Mouse (Mus musculus): ENCODE data around the gene Gnpat. TPM values are rescaled to one million over a fixed set of nuclear protein-coding genes. Genes with fewer than 3 reads are reported as not detected.
A peak's percentile ranks its signal among the peaks of the same experiment; 100 is the strongest.

The Gnpat gene
- 75.2 and 85.6 TPM in 2 replicates for polyA plus RNA-seq (2014; fragmentation: Nextera tagmentation; extraction: Ambion mirVana)

GRCm38 (mm10) chr8:124862321-124863162 lies at the start of gene Gnpat, which contains the start of gene 2810004N23Rik:
Gene Gnpat (plus strand): TSS chr8:124863033.
Gene 2810004N23Rik (minus strand): TSS chr8:124863120.
- H3K4me1 ChIP-seq (ENCODE audit: control insufficient read depth, insufficient read depth, low read length) = peaks cover 10% of the 10 kb centered on the region
- peak within 1 kb of the TSS; percentile 91 for H3K9ac ChIP-seq (replicated peaks; ENCODE audit: low read depth, low read length)
- H3K27ac ChIP-seq (ENCODE audit: low read depth, low read length) = peak within 1 kb of the TSS; percentile 88
- H3K27me3 ChIP-seq (ENCODE audit: control insufficient read depth, insufficient read depth, low read length) = no peaks in the 10 kb centered on the region
- peak within 1 kb of the TSS; percentile 92 for H3K4me3 ChIP-seq (ENCODE audit: low read depth, low read length)
- 2% methylated on average over 43 of the region's 55 CpGs for WGBS
- H3K9me3 ChIP-seq (ENCODE audit: control insufficient read depth, low read length) = no peaks in the 10 kb centered on the region
- H3K4me2 ChIP-seq (ENCODE audit: low read depth, low read length) = peak within 1 kb of the TSS; percentile 84
- ATAC-seq (ENCODE audit: low read depth) = peak; percentile 98
- peaks cover 10% of the 10 kb centered on the region; the same call in 1 of the 2 replicates for H3K36me3 ChIP-seq (ENCODE audit: control insufficient read depth, insufficient read depth, low read length)

GRCm38 (mm10) chr8:124813326-124813725 lies 49.5 kb upstream of the Gnpat start:
- H3K9ac ChIP-seq (replicated peaks; ENCODE audit: low read depth, low read length) = no peak overlapping the region
- H3K4me2 ChIP-seq (ENCODE audit: low read depth, low read length) = no peak overlapping the region
- H3K4me3 ChIP-seq (ENCODE audit: low read depth, low read length) = no peak overlapping the region
- no peaks in the 10 kb centered on the region for H3K27me3 ChIP-seq (ENCODE audit: control insufficient read depth, insufficient read depth, low read length)
- no peaks in the 10 kb centered on the region for H3K9me3 ChIP-seq (ENCODE audit: control insufficient read depth, low read length)
- 96% methylated on average over 4 of the region's 4 CpGs for WGBS
- peaks cover 7% of the 10 kb centered on the region; the same call in 1 of the 2 replicates for H3K4me1 ChIP-seq (ENCODE audit: control insufficient read depth, insufficient read depth, low read length)
- peaks cover 21% of the 10 kb centered on the region for H3K36me3 ChIP-seq (ENCODE audit: control insufficient read depth, insufficient read depth, low read length)
- ATAC-seq (ENCODE audit: low read depth) = no peak
- no peak overlapping the region for H3K27ac ChIP-seq (ENCODE audit: low read depth, low read length)

- H3K36me3 ChIP-seq (ENCODE audit: control insufficient read depth, insufficient read depth, low read length) = peaks cover 24% of the 10 kb centered on the region
- WGBS = 88% methylated on average over 12 of the region's 12 CpGs
- ATAC-seq (ENCODE audit: low read depth) = no peak
- peaks cover 2% of the 10 kb centered on the region; the same call in 1 of the 2 replicates for H3K4me1 ChIP-seq (ENCODE audit: control insufficient read depth, insufficient read depth, low read length)
- H3K27ac ChIP-seq (ENCODE audit: low read depth, low read length) = no peak overlapping the region
- no peaks in the 10 kb centered on the region for H3K9me3 ChIP-seq (ENCODE audit: control insufficient read depth, low read length)
- no peak overlapping the region for H3K9ac ChIP-seq (replicated peaks; ENCODE audit: low read depth, low read length)
- no peaks in the 10 kb centered on the region for H3K27me3 ChIP-seq (ENCODE audit: control insufficient read depth, insufficient read depth, low read length)
- no peak overlapping the region for H3K4me2 ChIP-seq (ENCODE audit: low read depth, low read length)
- H3K4me3 ChIP-seq (ENCODE audit: low read depth, low read length) = no peak overlapping the region
Measured at GRCm38 (mm10) chr8:124815870-124816269, 47.0 kb upstream of the Gnpat start.

- Histone ChIP-seq H3K27me3 (ENCODE audit: control insufficient read depth, insufficient read depth, low read length) (no peaks in the 10 kb centered on the region), H3K4me3 (ENCODE audit: low read depth, low read length) (no peak overlapping the region), H3K9me3 (ENCODE audit: control insufficient read depth, low read length) (no peaks in the 10 kb centered on the region), H3K27ac (ENCODE audit: low read depth, low read length) (no peak overlapping the region), H3K4me1 (ENCODE audit: control insufficient read depth, insufficient read depth, low read length) (no peaks in the 10 kb centered on the region), H3K9ac (replicated peaks; ENCODE audit: low read depth, low read length) (no peak overlapping the region), H3K36me3 (ENCODE audit: control insufficient read depth, insufficient read depth, low read length) (peaks cover 24% of the 10 kb centered on the region), H3K4me2 (ENCODE audit: low read depth, low read length) (no peak overlapping the region)
- WGBS = 94% methylated on average over 11 of the region's 11 CpGs
- ATAC-seq (ENCODE audit: low read depth) = no peak
Measured at GRCm38 (mm10) chr8:124816866-124817265, 46.0 kb upstream of the Gnpat start.

- Histone ChIP-seq H3K9me3 (ENCODE audit: control insufficient read depth, low read length) (no peaks in the 10 kb centered on the region), H3K4me3 (ENCODE audit: low read depth, low read length) (no peak overlapping the region), H3K4me1 (ENCODE audit: control insufficient read depth, insufficient read depth, low read length) (no peaks in the 10 kb centered on the region), H3K27ac (ENCODE audit: low read depth, low read length) (no peak overlapping the region), H3K9ac (replicated peaks; ENCODE audit: low read depth, low read length) (no peak overlapping the region), H3K36me3 (ENCODE audit: control insufficient read depth, insufficient read depth, low read length) (peaks cover 28% of the 10 kb centered on the region), H3K27me3 (ENCODE audit: control insufficient read depth, insufficient read depth, low read length) (no peaks in the 10 kb centered on the region), H3K4me2 (ENCODE audit: low read depth, low read length) (no peak overlapping the region)
- ATAC-seq (ENCODE audit: low read depth) = no peak
- WGBS = 89% methylated on average over 3 of the region's 3 CpGs
Measured at GRCm38 (mm10) chr8:124817361-124817760, 45.5 kb upstream of the Gnpat start.

- ATAC-seq (ENCODE audit: low read depth) = no peak
- WGBS = 76% methylated on average over 6 of the region's 6 CpGs
- no peak overlapping the region for H3K4me3 ChIP-seq (ENCODE audit: low read depth, low read length)
- no peak overlapping the region for H3K27ac ChIP-seq (ENCODE audit: low read depth, low read length)
- no peaks in the 10 kb centered on the region for H3K27me3 ChIP-seq (ENCODE audit: control insufficient read depth, insufficient read depth, low read length)
- no peaks in the 10 kb centered on the region for H3K9me3 ChIP-seq (ENCODE audit: control insufficient read depth, low read length)
- peaks cover 44% of the 10 kb centered on the region for H3K36me3 ChIP-seq (ENCODE audit: control insufficient read depth, insufficient read depth, low read length)
- no peak overlapping the region for H3K4me2 ChIP-seq (ENCODE audit: low read depth, low read length)
- H3K9ac ChIP-seq (replicated peaks; ENCODE audit: low read depth, low read length) = no peak overlapping the region
- H3K4me1 ChIP-seq (ENCODE audit: control insufficient read depth, insufficient read depth, low read length) = no peaks in the 10 kb centered on the region
Measured at GRCm38 (mm10) chr8:124819612-124820115, 43.2 kb upstream of the Gnpat start.

GRCm38 (mm10) chr8:124820125-124820524 lies 42.7 kb upstream of the Gnpat start:
- no peaks in the 10 kb centered on the region for H3K9me3 ChIP-seq (ENCODE audit: control insufficient read depth, low read length)
- H3K4me3 ChIP-seq (ENCODE audit: low read depth, low read length) = no peak overlapping the region
- no peak overlapping the region for H3K27ac ChIP-seq (ENCODE audit: low read depth, low read length)
- no peaks in the 10 kb centered on the region for H3K27me3 ChIP-seq (ENCODE audit: control insufficient read depth, insufficient read depth, low read length)
- WGBS = 77% methylated on average over 11 of the region's 11 CpGs
- no peak overlapping the region for H3K4me2 ChIP-seq (ENCODE audit: low read depth, low read length)
- H3K36me3 ChIP-seq (ENCODE audit: control insufficient read depth, insufficient read depth, low read length) = peaks cover 43% of the 10 kb centered on the region
- no peaks in the 10 kb centered on the region for H3K4me1 ChIP-seq (ENCODE audit: control insufficient read depth, insufficient read depth, low read length)
- no peak overlapping the region for H3K9ac ChIP-seq (replicated peaks; ENCODE audit: low read depth, low read length)
- no peak for ATAC-seq (ENCODE audit: low read depth)

GRCm38 (mm10) chr8:124823497-124823896 lies 39.3 kb upstream of the Gnpat start:
- 76% methylated on average over 6 of the region's 6 CpGs for WGBS

GRCm38 (mm10) chr8:124826658-124827057 lies 36.2 kb upstream of the Gnpat start:
- H3K36me3 ChIP-seq (ENCODE audit: control insufficient read depth, insufficient read depth, low read length) = peaks cover 37% of the 10 kb centered on the region
- no peak for ATAC-seq (ENCODE audit: low read depth)
- H3K4me3 ChIP-seq (ENCODE audit: low read depth, low read length) = no peak overlapping the region
- H3K9ac ChIP-seq (replicated peaks; ENCODE audit: low read depth, low read length) = no peak overlapping the region
- no peaks in the 10 kb centered on the region for H3K27me3 ChIP-seq (ENCODE audit: control insufficient read depth, insufficient read depth, low read length)
- H3K4me1 ChIP-seq (ENCODE audit: control insufficient read depth, insufficient read depth, low read length) = no peaks in the 10 kb centered on the region
- WGBS = 25% methylated on average over 7 of the region's 7 CpGs
- H3K9me3 ChIP-seq (ENCODE audit: control insufficient read depth, low read length) = no peaks in the 10 kb centered on the region
- no peak overlapping the region for H3K4me2 ChIP-seq (ENCODE audit: low read depth, low read length)
- no peak overlapping the region for H3K27ac ChIP-seq (ENCODE audit: low read depth, low read length)

More at GRCm38 (mm10) chr8:124823497-124823896, 39.3 kb upstream of the Gnpat start:
- Histone ChIP-seq H3K4me1 (ENCODE audit: control insufficient read depth, insufficient read depth, low read length) (no peaks in the 10 kb centered on the region), H3K27ac (ENCODE audit: low read depth, low read length) (no peak overlapping the region), H3K4me3 (ENCODE audit: low read depth, low read length) (no peak overlapping the region), H3K36me3 (ENCODE audit: control insufficient read depth, insufficient read depth, low read length) (peaks cover 22% of the 10 kb centered on the region), H3K9me3 (ENCODE audit: control insufficient read depth, low read length) (no peaks in the 10 kb centered on the region), H3K4me2 (ENCODE audit: low read depth, low read length) (no peak overlapping the region), H3K27me3 (ENCODE audit: control insufficient read depth, insufficient read depth, low read length) (no peaks in the 10 kb centered on the region), H3K9ac (replicated peaks; ENCODE audit: low read depth, low read length) (no peak overlapping the region)
- ATAC-seq (ENCODE audit: low read depth) = no peak
